Mouse (Mus musculus) liver, embryonic 14.5 days (tissue): ENCODE results near the gene Tmem223. TPM values are rescaled to one million over a fixed set of nuclear protein-coding genes. Genes with fewer than 3 reads are reported as not detected.

Experiments
- ATAC-seq: fragments of 200-750 bp; cut with Nextera tagmentation; 2 replicates; pipeline ENCODE4 v1.8.0; 2017; ENCODE audit warnings: moderate number of reproducible peaks, mild to moderate bottlenecking, moderate library complexity; ENCODE audit not compliant: insufficient read depth
- DNase-seq, 3 experiments: peaks; one replicate each; pipeline ENCODE4 v3.0.0-alpha.2; 2012 to 2013; ENCODE audit warnings: low read depth in 3 of 3, low spot score in 3 of 3
- H3K27ac ChIP-seq: fragments of 300-500 bp; sonication (generic); 2 replicates; pipeline ENCODE4 v1.5.1; 2014; ENCODE audit warnings: moderate library complexity, mild to moderate bottlenecking, control low read depth, inconsistent platforms
- H3K27me3 ChIP-seq: fragments of 300-500 bp; sonication (generic); 2 replicates; pipeline ENCODE4 v1.6.1; 2014; ENCODE audit warnings: mild to moderate bottlenecking, low read length, moderate library complexity; ENCODE audit not compliant: control insufficient read depth, insufficient read depth
- H3K36me3 ChIP-seq: fragments of 300-500 bp; sonication (generic); replicated peaks from 2 replicates; pipeline ENCODE4 v1.6.1; 2014; ENCODE audit warnings: low read depth; ENCODE audit not compliant: control insufficient read depth, insufficient read depth
- H3K4me1 ChIP-seq, 2 experiments: fragments of 200-500 bp in 1 of 2; fragments of 300-500 bp in 1 of 2; sonication (generic) in 1 of 2; replicated peaks; 2 replicates each; pipeline ENCODE4 v1.6.1; 2012 to 2014; ENCODE audit warnings: antibody characterized with exemption in 1 of 2, inconsistent platforms in 1 of 2, low read length in 1 of 2; ENCODE audit not compliant: control insufficient read depth in 2 of 2, insufficient read depth in 2 of 2
- H3K4me2 ChIP-seq: fragments of 300-500 bp; sonication (generic); 2 replicates; pipeline ENCODE4 v1.6.1; 2014; ENCODE audit warnings: low read depth, mild to moderate bottlenecking, control low read depth, moderate library complexity
- H3K4me3 ChIP-seq, 2 experiments: fragments of 200-500 bp in 1 of 2; fragments of 300-500 bp in 1 of 2; sonication (generic) in 1 of 2; 2 replicates each; pipeline ENCODE4 v1.5.1; 2012 to 2014; ENCODE audit warnings: low read depth in 2 of 2, low read length in 2 of 2, mild to moderate bottlenecking in 2 of 2, control low read depth in 1 of 2, inconsistent platforms in 1 of 2, moderate library complexity in 1 of 2; ENCODE audit not compliant: insufficient read depth in 1 of 2
- H3K9ac ChIP-seq: fragments of 300-500 bp; sonication (generic); replicated peaks from 2 replicates; pipeline ENCODE4 v1.6.1; 2014; ENCODE audit warnings: mild to moderate bottlenecking, control low read depth, moderate library complexity
- H3K9me3 ChIP-seq: fragments of 300-500 bp; sonication (generic); 2 replicates; pipeline ENCODE4 v1.6.1; 2016; ENCODE audit warnings: low read length, mixed read lengths; ENCODE audit not compliant: control insufficient read depth
- CTCF ChIP-seq: IDR thresholded peaks from 2 replicates; pipeline ENCODE4 v1.5.1; 2016; ENCODE audit warnings: antibody characterized with exemption, low read depth, control low read depth
- EP300 ChIP-seq: IDR thresholded peaks from 2 replicates; pipeline ENCODE4 v1.6.1; 2016; ENCODE audit warnings: antibody characterized with exemption, low read depth
- WGBS: fragments of 180-500 bp; shearing (Covaris S2); extraction: QIAGEN DNeasy Blood & Tissue Kit; methylation state at CpG from one replicate; pipeline ENCODE4 v1.1.7; 2014; ENCODE audit not compliant: insufficient replicate concordance; 5-methylcytosine and 5-hydroxymethylcytosine counted together
- polyA plus RNA-seq, 2 experiments: library from polyadenylated mRNA; depleted of rRNA in 1 of 2; stranded (reverse) in 1 of 2; unstranded in 1 of 2; fragments of >200 nt; fragmentation: Nextera tagmentation in 1 of 2; extraction: Ambion mirVana in 1 of 2; gene quantifications; 2 replicates each; pipeline versions ENCODE4 v1.2.1 to v1.2.3; 2012 to 2014

The Tmem223 gene
- polyA plus RNA-seq, 2 experiments, result 38.9 to 69.6 TPM

DNA sequence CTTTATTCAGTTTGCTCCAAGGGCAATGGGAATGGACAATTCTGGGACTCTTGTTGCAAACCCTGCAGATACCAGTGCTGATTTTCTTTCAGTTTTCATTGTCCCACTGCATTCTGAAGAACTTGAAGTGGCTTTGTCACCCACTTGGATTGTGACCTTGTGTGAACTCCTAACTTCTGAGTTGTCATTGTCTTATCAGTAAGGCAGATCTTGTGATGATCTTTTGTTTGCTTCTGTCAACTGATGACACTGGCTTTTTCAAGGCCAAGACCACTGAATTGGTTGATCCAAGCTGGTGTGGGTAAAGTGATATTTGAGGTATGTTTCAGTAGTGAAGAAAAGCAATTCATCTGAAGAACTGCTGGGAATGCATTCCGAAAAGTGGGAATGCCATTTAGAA is 25.4 kb upstream of the Tmem223 start:
- Histone ChIP-seq H3K36me3 (peaks cover 77% of the 10 kb centered on the region), H3K4me3 (no peak overlapping the region), H3K9ac (no peak overlapping the region), H3K4me2 (no peak overlapping the region), H3K27ac (no peak overlapping the region), H3K27me3 (no peaks in the 10 kb centered on the region), H3K9me3 (no peaks in the 10 kb centered on the region), H3K4me1 (peaks cover 9 to 13% of the 10 kb centered on the region in 2 experiments)
- WGBS, result 77% methylated on average over 1 of the region's 1 CpGs
- ATAC-seq (no peak), DNase-seq (no peak)
- TF ChIP-seq EP300 (no peak), CTCF (no peak)

DNA sequence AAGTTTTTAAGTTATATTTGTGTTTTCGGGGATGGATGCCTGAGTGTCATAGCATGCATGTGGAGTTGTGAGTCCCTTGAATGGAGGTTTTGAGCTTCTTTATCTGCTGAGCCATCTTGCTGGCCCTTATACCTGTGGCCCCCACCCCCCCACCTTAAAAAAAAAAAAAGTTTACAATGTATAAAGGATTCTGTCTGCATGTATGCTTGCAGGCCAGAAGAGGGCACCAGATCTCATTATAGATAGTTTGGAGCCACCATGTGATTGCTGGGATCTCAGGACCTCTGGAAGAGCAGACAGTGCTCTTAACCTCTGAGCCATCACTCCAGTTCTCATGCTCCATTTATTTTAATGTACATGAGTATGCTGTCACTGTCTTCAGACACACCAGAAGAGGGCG is 23.4 kb upstream of the Tmem223 start:
- no peak for DNase-seq
- TF ChIP-seq CTCF (peak; percentile 62), EP300 (no peak)
- ATAC-seq, result peak; percentile 38; the same call in 1 of the 2 replicates

DNA sequence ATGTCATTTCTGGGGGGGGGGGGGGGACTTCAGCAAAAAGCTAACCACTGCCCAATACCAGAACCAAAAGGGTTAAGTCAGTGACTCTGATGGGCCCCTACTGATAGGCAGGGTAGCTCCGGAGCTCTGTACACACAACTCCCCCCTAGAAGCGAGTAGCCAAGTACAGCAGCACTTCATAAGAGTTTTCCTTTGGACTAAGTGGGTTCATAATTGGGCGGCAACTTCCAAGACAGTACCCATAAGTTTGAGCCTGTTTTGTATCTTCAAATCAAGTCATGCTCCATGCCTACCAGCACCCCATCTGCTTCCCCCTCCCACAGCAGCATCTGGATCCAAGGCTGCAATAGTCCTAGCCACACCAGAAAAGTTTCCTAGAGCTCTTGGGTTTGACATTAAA is 15.1 kb upstream of the Tmem223 start:
- ATAC-seq (no peak), DNase-seq (no peak)
- Histone ChIP-seq H3K4me3 (peak overlapping the region; percentile 33 to 92), H3K27me3 (no peaks in the 10 kb centered on the region), H3K4me2 (peak overlapping the region; percentile 95), H3K4me1 (peaks cover 14 to 18% of the 10 kb centered on the region in 2 experiments), H3K36me3 (peaks cover 33% of the 10 kb centered on the region), H3K9me3 (no peaks in the 10 kb centered on the region), H3K9ac (peak overlapping the region; percentile 79), H3K27ac (peak overlapping the region; percentile 41)
- TF ChIP-seq EP300, result no peak
- TF ChIP-seq CTCF, result no peak
- 23% methylated on average over 3 of the region's 3 CpGs for WGBS

More for the DNA sequence above, 23.4 kb upstream of the Tmem223 start:
- H3K4me3 ChIP-seq, result no peak overlapping the region
- no peak overlapping the region for H3K9ac ChIP-seq
- 62% methylated on average over 2 of the region's 2 CpGs for WGBS
- H3K4me1 ChIP-seq, result peaks cover 4 to 6% of the 10 kb centered on the region in 2 experiments; a peak in 3 of 4 replicates
- no peak overlapping the region for H3K4me2 ChIP-seq
- H3K27ac ChIP-seq, result no peak overlapping the region
- H3K36me3 ChIP-seq, result peaks cover 88% of the 10 kb centered on the region
- H3K9me3 ChIP-seq, result no peaks in the 10 kb centered on the region
- no peaks in the 10 kb centered on the region for H3K27me3 ChIP-seq

DNA sequence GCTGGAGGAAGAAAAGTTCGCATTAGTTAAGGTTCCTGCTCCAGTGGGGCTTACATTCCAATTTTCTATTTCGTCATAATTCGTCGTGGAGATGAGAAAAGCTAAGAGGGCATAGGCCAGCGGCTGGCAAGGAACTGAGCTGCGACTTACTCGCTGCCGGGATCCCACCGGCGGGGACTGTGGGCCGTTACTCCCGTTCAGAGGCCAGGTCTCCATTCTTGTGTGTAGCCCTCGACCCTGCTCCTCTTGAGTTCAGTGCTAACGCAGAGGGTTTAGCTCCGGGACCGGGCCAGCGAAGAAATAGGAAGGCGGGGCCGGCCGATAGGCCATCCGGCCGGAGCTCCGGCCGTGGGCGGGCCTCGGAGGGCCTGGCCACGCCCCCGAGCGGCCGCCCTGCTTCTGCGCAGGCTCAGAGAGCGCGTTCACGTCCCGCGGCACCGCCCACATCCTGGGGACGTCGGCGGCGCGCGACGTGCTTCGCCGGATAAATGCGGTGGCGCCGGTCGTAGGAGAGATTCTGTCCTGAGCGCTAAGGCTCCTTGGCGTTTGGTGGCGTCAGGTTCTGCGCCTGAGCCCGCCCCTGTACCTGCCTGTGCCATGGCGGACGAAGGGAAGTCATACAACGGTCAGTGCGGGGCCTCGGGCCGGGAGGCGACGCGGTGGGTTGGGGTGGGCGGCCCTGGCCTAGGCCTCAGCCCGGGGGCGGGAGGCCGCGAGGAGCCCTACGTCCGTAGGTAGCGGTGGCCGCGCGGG is 14.0 kb upstream of the Tmem223 start, which contains the start of gene Nxf1:
TSS of gene Nxf1 (plus strand) at position 439 of the 753 bp plus-strand sequence.
- H3K9me3 ChIP-seq, result no peaks in the 10 kb centered on the region
- WGBS, result under 1% methylated on average over 75 of the region's 75 CpGs
- H3K4me3 ChIP-seq, result peak within 1 kb of the TSS; percentile 92
- H3K27ac ChIP-seq, result peak within 1 kb of the TSS; percentile 86
- TF ChIP-seq CTCF (no peak), EP300 (no peak)
- peak within 1 kb of the TSS; percentile 95 for H3K4me2 ChIP-seq
- H3K36me3 ChIP-seq, result peaks cover 24% of the 10 kb centered on the region
- DNase-seq (peak; percentile 84 to 88 (median 85)), ATAC-seq (peak; percentile 90)
- no peaks in the 10 kb centered on the region for H3K27me3 ChIP-seq
- peak within 1 kb of the TSS; percentile 97 for H3K9ac ChIP-seq
- peaks cover 14 to 18% of the 10 kb centered on the region in 2 experiments for H3K4me1 ChIP-seq

DNA sequence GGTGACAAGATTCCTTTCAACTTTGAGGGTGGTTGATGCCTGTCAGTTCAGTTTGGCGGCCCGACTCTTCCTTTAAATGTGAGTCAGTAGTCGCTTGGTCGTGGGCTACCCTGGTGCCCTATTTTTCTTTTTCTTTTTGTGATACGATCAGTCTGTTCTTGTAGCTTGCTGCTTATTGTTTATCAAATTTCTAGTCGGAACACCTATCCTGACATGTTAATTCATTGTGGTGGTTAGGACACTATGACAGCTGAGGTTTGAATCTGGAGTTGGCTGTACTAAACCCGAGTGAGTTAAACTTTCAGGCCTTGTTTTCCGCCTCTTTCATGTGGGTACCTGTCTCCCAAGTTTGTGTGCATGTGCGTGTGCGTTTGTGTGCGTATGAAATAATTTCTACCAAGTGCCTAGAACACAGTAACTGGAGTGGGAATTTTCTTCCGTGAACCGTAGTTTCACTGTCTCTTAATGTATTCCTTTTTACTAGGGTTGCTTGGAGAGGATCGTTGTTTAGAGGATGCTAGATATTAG is 13.3 kb upstream of the Tmem223 start:
- TF ChIP-seq EP300, result no peak
- no peak for TF ChIP-seq CTCF
- Histone ChIP-seq H3K4me1 (peaks cover 14 to 18% of the 10 kb centered on the region in 2 experiments), H3K27ac (peak overlapping the region; percentile 86), H3K9me3 (no peaks in the 10 kb centered on the region), H3K4me2 (peak overlapping the region; percentile 95), H3K27me3 (no peaks in the 10 kb centered on the region), H3K4me3 (peak overlapping the region; percentile 92), H3K9ac (peak overlapping the region; percentile 97), H3K36me3 (peaks cover 22% of the 10 kb centered on the region)
- ATAC-seq (no peak), DNase-seq (no peak)
- 3% methylated on average over 14 of the region's 14 CpGs for WGBS
